Mouse (Mus musculus): ENCODE data around the gene Sin3b. TPM values are rescaled to one million over a fixed set of nuclear protein-coding genes. Genes with fewer than 3 reads are reported as not detected.
"Not testable (repeated sequence)": the region's sequence is repeated elsewhere in the genome, so short reads cannot be mapped to it uniquely, and the experiment has no call there.

Sin3b gene
- total RNA-seq (2018; cell fraction: chromatin; rRNA removed), result 100 to 1,000 TPM; 113 to 211 (median 144) TPM
- 100 to 1,000 TPM; 100 to 142 (median 120) TPM for total RNA-seq (2018; cell fraction: cytosol; rRNA removed)
- total RNA-seq (2018; cell fraction: nucleus; rRNA removed), result 100 to 1,000 TPM in 9 of 26 experiments, 10 to 100 TPM in 17; 62.6 to 151 (median 91.1) TPM
- polyA plus RNA-seq (2018), result 108 to 154 TPM (median 139 TPM) in 3 replicates

DNA sequence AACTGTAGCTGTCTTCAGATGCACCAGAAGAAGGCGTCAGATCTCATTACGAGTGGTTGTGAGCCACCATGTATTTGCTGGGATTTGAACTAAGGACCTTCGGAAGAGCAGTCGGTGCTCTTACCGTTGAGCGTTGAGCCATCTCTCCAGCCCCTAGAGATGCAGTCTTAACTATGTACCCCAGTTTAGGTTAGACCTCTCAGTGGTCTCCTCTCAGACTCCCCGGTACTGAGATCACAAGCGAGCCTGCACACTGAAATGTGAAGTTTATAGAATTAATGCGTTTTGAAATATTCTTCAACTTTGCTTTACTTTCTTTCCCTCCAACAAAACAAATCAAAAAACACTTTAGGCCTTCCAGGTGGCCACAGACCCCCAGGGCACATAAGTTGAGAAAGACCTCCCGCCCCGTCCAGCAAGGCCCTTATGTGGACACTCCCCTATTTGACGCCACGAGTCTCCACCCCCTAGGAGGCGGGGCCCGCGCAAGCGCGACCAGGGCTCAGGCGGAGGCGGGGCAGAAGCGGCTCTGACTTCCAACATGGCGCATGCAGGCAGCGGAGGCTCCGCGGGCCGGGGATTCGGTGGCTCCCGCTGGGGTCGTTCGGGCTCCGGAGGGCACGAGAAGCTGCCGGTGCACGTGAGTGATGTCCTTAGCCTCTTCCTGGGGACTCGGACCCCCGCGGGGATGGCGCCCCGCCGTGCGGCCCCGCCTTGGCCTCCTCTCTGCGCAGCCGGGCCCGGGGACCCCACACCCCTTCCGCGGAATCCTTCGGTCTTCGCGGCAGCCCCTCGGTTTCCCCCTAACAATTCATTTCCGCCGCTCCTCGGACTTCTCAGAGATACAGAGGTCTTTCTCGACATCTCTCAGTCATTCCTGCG, at the start of gene Sin3b:
TSS of gene Sin3b (plus strand) at position 517 of the 882 bp plus-strand sequence.
- H3K79me2 ChIP-seq (ENCODE audit: inconsistent target), result peaks cover 18% of the 10 kb centered on the region; the same call in 1 of the 2 replicates
- peak within 1 kb of the TSS; percentile 18; the same call in 1 of the 2 replicates for H3K27ac ChIP-seq
- H3K4me3 ChIP-seq (ENCODE audit: inconsistent target), result peak within 1 kb of the TSS; percentile 89
- 15% methylated on average over 53 of the region's 56 CpGs for WGBS (ENCODE audit: missing documents)
- H3K36me3 ChIP-seq (ENCODE audit: inconsistent target), result peaks cover 31% of the 10 kb centered on the region

DNA sequence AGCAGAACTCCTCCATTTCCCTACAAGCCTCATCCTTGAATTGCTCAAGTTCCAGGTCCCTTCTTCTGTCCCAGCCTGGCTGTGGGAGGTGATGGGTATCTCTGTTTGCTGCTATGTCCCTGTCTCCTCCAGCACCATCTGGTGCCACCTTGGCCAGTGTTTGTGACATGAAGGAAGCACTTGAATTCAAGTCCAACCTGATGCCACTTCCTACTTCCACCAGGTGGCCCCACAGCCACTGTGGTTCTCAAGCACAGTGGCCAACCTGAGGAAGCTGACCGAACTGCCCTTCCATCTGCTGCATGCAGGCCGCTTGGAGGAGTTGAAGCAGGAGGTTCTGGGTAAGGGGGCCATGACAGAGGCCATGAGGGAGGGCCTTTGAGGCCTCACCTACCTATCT, 48.9 kb upstream of the Sin3b start:
- WGBS (ENCODE audit: missing documents), result 78% methylated on average over 2 of the region's 2 CpGs
- Histone ChIP-seq H3K27ac (no peak overlapping the region), H3K4me3 (ENCODE audit: inconsistent target) (no peak overlapping the region), H3K79me2 (ENCODE audit: inconsistent target) (no peaks in the 10 kb centered on the region), H3K36me3 (ENCODE audit: inconsistent target) (no peaks in the 10 kb centered on the region)

DNA sequence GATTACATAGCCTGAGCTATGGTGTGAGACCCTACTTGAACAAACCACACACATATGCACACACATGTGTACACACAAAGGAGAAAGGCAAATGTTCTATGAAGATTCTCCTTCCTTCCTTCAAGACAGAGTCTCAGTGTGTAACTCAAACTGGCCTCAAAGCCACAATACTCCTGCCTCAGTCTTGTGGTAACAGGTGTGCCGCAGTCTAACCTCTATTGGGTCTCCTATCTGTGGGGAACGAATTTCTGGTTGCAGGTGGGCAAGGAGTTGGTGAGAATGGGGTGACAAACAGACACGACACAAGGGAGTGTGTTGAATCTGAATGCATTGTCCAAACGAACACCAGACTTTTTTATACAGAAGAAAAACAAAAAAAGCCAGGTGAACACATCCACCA, 46.6 kb upstream of the Sin3b start:
- Histone ChIP-seq H3K27ac (no peak overlapping the region), H3K79me2 (ENCODE audit: inconsistent target) (no peaks in the 10 kb centered on the region), H3K4me3 (ENCODE audit: inconsistent target) (no peak overlapping the region), H3K36me3 (ENCODE audit: inconsistent target) (no peaks in the 10 kb centered on the region)
- 75% methylated on average over 4 of the region's 4 CpGs for WGBS (ENCODE audit: missing documents)

DNA sequence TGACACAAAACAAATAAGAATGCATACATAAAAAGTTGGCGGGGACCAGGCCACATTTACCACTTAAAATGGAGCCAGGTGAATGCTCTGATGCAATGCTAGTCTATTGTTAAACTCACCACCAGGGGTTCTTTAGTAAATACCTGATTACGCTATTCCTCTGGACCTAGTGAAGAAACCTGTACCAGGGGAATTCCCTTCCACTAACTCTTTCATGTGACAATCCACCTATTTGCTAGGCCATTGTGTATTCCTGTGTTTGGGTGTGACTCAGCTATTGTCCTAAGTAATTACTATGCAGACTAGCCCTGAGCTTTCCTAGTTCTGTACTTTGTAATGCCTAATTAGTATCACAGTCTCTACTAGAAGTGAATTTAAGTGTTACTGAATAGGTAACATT, 46.2 kb upstream of the Sin3b start:
- WGBS (ENCODE audit: missing documents), result 100% methylated on average over 2 of the region's 2 CpGs
- not testable (repeated sequence) for H3K79me2 ChIP-seq (ENCODE audit: inconsistent target); H3K4me3 ChIP-seq (ENCODE audit: inconsistent target); H3K36me3 ChIP-seq (ENCODE audit: inconsistent target); H3K27ac ChIP-seq

DNA sequence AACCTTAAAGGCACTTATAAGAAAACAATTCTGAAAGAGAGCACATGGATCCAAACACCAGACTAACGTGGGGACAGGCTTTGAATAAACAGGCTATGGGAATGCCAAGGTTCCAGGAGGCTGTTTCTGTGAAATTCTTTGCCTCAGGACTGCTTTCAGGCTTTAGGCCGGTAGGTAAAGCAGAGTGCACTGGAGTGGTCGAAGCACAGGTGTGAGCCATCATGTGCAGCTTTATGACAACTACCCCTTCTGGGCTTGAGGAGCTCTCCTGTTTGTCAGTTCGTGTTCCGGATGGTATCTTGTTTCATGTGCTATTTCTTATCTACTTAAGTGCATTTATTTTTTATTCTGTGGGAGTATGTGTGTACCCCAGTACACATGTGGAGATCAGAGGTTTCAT, 45.8 kb upstream of the Sin3b start:
- H3K4me3 ChIP-seq (ENCODE audit: inconsistent target), result no peak overlapping the region
- 94% methylated on average over 5 of the region's 5 CpGs for WGBS (ENCODE audit: missing documents)
- no peaks in the 10 kb centered on the region for H3K36me3 ChIP-seq (ENCODE audit: inconsistent target)
- no peaks in the 10 kb centered on the region for H3K79me2 ChIP-seq (ENCODE audit: inconsistent target)
- no peak overlapping the region for H3K27ac ChIP-seq

DNA sequence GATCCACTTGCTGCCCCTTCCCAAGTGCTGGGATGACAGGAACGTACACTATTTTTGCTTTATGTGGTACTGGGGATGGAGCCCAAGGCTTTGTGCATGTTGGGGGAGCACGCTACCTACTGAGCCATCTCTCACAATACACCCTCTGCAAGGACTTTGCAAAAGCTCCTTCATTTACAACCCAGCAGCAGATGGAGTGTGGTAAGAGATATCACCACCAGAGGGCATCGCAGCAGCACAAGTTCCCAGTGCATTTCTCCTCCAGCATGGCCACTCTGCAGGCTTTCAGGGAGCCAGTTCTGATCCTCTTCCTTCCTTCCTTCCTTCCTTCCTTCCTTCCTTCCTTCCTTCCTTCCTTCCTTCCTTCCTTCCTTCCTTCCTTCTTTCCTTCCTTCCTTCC, 43.0 kb upstream of the Sin3b start:
- 72% methylated on average over 3 of the region's 3 CpGs for WGBS (ENCODE audit: missing documents)
- Histone ChIP-seq H3K27ac (no peak overlapping the region), H3K4me3 (ENCODE audit: inconsistent target) (no peak overlapping the region), H3K79me2 (ENCODE audit: inconsistent target) (no peaks in the 10 kb centered on the region), H3K36me3 (ENCODE audit: inconsistent target) (no peaks in the 10 kb centered on the region)

DNA sequence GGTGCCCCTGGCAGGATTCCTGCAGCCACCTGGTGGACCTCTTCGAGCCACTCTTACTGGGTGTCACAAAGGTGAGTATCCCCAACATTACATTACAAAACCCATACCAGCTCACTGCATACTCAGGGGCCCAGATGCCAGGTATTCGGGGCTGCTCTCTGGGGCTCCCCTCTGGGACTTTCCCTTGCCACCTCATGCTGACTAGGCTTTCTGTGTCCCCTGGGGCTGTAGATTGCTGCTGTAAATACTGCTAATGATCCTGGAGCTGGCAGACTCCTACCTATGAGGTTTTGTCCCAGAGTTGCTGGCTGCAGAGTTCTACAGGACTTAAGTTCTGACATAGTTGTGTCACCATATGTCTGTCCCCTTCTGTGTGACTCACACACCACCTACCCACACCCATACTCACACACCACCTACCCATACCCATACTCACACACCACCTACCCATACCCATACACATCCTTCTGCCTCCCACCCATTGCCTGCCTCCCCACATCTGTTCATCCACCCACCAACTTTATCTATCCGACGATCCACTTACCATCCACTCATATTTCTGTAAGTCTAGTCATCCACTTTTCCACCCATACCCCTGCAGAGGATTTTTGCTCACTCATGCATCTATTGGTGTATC, 40.9 kb upstream of the Sin3b start:
- Histone ChIP-seq H3K4me3 (ENCODE audit: inconsistent target) (no peak overlapping the region), H3K36me3 (ENCODE audit: inconsistent target) (no peaks in the 10 kb centered on the region), H3K79me2 (ENCODE audit: inconsistent target) (no peaks in the 10 kb centered on the region), H3K27ac (no peak overlapping the region)
- 100% methylated on average over 3 of the region's 4 CpGs for WGBS (ENCODE audit: missing documents)

DNA sequence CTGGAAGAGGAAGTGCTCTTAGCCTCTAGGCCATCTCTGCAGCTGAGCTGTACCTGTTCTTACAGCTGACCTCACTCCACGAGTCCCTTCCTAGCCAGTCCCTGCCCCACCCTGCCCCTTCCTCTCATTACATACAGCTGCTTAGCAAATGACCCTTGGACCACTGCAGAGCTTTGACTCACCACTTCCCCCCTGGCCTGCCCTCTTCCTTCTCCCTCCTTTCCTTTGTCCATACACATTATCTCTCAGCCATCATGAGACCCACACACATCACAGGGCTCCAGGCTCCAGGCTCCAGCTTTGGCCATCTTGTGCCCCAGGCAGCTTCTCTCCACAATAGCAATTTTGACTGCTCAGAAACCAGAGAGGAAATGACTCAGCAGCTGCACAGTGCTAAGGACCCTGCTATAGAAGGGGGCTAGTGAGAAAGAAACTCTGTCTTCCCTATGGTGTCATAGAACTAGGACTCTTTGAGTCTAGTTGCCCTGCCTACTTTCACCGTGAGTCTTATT, 40.0 kb upstream of the Sin3b start:
- WGBS (ENCODE audit: missing documents), result 13% methylated on average over 2 of the region's 2 CpGs
- no peaks in the 10 kb centered on the region for H3K79me2 ChIP-seq (ENCODE audit: inconsistent target)
- no peak overlapping the region for H3K4me3 ChIP-seq (ENCODE audit: inconsistent target)
- no peaks in the 10 kb centered on the region for H3K36me3 ChIP-seq (ENCODE audit: inconsistent target)
- H3K27ac ChIP-seq, result no peak overlapping the region

DNA sequence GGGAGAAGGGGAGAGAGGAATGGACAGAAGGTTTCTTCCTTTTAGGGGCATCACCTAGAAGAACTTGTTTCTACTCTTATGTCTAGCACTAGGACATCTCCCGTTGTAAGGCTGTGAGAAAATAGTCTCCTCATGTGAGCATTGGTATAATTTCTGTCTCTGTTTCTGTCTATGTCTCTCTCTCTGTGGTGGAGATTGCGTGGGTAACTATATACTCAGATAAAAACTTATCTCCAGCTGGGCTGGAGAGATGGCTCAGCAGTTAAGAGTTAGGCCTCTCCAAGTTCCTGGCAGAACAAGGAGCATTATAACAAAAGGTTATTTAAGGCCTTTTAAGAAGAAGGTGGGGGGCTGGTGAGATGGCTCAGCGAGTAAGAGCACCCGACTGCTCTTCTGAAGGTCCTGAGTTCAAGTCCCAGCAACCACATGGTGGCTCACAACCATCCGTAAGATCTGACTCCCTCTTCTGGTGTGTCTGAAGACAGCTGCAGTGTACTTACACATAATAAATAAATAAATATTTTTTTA, 39.4 kb upstream of the Sin3b start:
- H3K27ac ChIP-seq, result not testable (repeated sequence)

DNA sequence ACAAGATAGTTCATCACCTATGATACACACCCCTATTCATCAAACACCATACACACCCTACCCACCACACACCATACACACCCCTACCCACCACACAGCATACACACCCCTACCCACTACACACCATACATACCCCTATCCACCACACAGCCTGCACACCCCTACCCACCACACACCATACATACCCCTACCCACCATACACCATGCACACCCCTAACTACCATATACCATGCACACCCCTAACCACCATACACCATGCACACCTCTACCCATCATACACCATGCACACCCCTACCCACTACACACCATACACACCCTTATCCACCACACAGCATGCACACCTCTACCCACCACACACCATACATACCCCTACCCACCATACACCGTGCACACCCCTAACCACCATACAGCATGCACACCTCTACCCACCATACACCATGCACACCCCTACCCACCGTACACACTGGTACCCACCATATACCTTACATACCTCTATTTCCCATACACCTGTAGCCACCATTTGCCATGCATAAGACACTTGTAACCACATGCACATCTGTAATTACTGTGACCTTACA, 24.6 kb upstream of the Sin3b start:
- Histone ChIP-seq H3K27ac (no peak overlapping the region), H3K36me3 (ENCODE audit: inconsistent target) (no peaks in the 10 kb centered on the region), H3K79me2 (ENCODE audit: inconsistent target) (no peaks in the 10 kb centered on the region), H3K4me3 (ENCODE audit: inconsistent target) (no peak overlapping the region)
- 84% methylated on average over 2 of the region's 2 CpGs for WGBS (ENCODE audit: missing documents)

More for the DNA sequence above, 39.4 kb upstream of the Sin3b start:
- H3K4me3 ChIP-seq (ENCODE audit: inconsistent target); H3K79me2 ChIP-seq (ENCODE audit: inconsistent target); H3K36me3 ChIP-seq (ENCODE audit: inconsistent target): not testable (repeated sequence)
- 80% methylated on average over 3 of the region's 5 CpGs for WGBS (ENCODE audit: missing documents)

DNA sequence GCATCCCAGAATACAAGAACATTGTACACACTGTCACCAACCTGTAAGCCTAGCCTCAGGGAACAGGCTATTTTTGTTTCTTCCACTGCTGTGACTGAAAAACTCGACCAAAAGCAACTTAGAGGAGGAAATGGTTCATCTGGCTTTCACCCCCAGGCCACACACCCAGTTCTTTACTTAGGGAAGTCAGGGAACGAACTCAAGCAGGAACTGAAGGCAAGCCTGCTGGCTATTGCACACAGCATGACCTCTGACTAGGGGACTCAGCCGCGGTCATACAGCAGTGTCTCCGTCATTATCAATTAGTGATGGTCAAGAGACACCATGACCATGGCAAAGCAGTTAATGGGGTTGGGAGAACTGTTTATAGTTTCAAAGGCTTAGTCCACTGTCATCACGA, 10.5 kb upstream of the Sin3b start:
- H3K36me3 ChIP-seq (ENCODE audit: inconsistent target), result no peaks in the 10 kb centered on the region
- 50% methylated on average over 6 of the region's 6 CpGs for WGBS (ENCODE audit: missing documents)
- H3K4me3 ChIP-seq (ENCODE audit: inconsistent target), result no peak overlapping the region
- no peaks in the 10 kb centered on the region for H3K79me2 ChIP-seq (ENCODE audit: inconsistent target)
- H3K27ac ChIP-seq, result no peak overlapping the region

DNA sequence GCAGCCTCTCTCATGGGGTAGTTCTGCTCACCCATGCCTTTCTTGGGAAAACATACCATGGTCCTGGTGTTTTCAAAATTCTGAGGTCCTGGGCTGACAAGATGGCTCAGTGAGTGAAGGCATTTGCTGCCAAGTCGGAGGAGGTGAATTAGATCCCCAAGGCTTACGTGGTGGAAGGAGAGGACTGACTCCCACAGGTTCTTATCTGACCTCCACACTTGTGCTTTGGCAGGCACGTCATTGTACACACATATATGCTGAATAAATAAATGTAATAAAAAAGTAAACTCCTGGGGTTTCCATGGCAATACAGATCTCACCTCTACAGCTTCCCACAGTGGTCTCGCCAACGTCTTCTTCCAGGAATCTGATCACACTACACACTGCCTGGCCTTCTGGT, 6.5 kb upstream of the Sin3b start:
- H3K36me3 ChIP-seq (ENCODE audit: inconsistent target), result no peaks in the 10 kb centered on the region
- WGBS (ENCODE audit: missing documents), result 92% methylated on average over 5 of the region's 5 CpGs
- no peaks in the 10 kb centered on the region for H3K79me2 ChIP-seq (ENCODE audit: inconsistent target)
- H3K4me3 ChIP-seq (ENCODE audit: inconsistent target), result no peak overlapping the region
- H3K27ac ChIP-seq, result no peak overlapping the region

DNA sequence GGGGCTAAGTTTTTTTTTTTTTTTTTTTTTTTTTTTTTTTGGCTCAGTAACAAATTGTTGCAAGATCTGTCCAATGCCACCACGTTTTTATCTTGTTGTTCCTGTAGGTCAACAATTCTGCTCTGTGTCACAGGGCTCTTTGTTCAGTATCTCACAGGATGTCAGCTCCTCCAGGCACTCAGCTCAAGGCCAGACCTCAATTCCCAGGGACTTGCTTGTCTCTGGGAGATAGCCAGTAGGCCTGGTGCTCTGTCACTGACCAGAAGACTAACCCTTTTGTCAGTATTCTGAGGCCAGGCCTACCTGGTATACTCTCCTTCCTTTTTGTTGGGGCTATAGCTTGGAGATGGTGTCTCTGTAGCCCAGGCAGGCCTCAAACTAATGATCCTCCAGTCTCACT, 2.5 kb upstream of the Sin3b start:
- WGBS (ENCODE audit: missing documents), result 50% methylated on average over 1 of the region's 1 CpGs
- Histone ChIP-seq H3K36me3 (ENCODE audit: inconsistent target) (peaks cover 6% of the 10 kb centered on the region), H3K4me3 (ENCODE audit: inconsistent target) (no peak overlapping the region), H3K79me2 (ENCODE audit: inconsistent target) (peaks cover 11% of the 10 kb centered on the region; the same call in 1 of the 2 replicates), H3K27ac (no peak overlapping the region)

DNA sequence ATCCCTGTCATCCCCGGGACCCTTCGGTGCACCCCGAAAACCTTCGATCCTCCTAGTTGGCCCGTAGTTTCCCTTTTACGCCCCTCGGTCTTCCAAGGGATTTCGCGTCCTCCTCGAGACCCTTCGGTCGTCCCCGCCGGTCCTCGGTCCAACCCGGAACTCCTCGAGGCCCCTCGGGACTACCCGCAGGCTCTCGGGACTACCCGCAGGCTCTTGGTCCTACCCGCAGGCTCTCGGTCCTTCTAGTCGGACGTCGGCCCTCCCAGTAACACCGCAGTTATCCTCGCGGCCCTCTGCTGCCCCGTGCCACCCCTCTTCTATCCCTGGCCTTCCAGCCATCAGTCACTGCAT, 541 bp downstream of the Sin3b start:
- Histone ChIP-seq H3K4me3 (ENCODE audit: inconsistent target) (peak overlapping the region; percentile 89), H3K36me3 (ENCODE audit: inconsistent target) (peaks cover 37% of the 10 kb centered on the region), H3K79me2 (ENCODE audit: inconsistent target) (peaks cover 25% of the 10 kb centered on the region; the same call in 1 of the 2 replicates), H3K27ac (peak overlapping the region; percentile 18; the same call in 1 of the 2 replicates)
- WGBS (ENCODE audit: missing documents), result 0% methylated on average over 30 of the region's 30 CpGs

Measured in macrophage (primary cell).